Mouse (Mus musculus) heart, postnatal 10 days (tissue): ENCODE measurements around the gene Zc3h7b. TPM values are rescaled to one million over a fixed set of nuclear protein-coding genes. Genes with fewer than 3 reads are reported as not detected.

Source experiments
- DNase-seq, 2 experiments: peaks; one replicate each; pipeline ENCODE4 v3.0.0; 2021
- intact Hi-C: fragments of 180-260 bp; cut with DNase I; formaldehyde crosslinking; loops from one replicate; pipeline ENCODE4 v1.15.1; 2025
- total RNA-seq, 2 experiments: library from RNA; stranded (reverse); gene quantifications; 2 replicates each; pipeline ENCODE4 v1.2.3; 2021

Gene Zc3h7b
- total RNA-seq, 2 experiments from 2014 or later, result 83.1 to 91.3 TPM

DNA sequence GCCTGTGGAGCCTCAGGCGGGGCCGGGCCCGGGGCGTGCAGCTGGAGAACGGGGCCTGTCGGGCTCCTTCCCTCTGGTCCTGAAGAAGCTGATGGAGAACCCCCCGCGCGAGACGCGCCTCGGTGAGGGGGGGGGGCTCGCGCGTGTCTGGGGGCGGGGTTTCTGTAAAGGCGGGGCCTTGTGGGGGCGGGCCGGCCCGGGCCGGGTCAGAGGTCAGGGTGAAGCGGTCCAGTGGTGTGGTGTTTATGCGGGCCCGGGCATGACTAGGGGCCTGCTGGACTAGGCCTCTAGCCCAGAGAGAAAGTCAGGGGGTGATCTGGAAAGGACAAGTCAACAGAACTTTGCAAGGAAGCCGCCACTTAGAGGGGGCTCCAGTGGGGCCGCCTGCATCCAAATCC is 66.7 kb downstream of the Zc3h7b start:
- no peak for DNase-seq
- intact Hi-C loops, result loop anchor here (2.0 to 10.0 kb wide), 2 partner anchors 67 to 183 kb away; partner anchors contain the start of genes Rangap1 and Zc3h7b

DNA sequence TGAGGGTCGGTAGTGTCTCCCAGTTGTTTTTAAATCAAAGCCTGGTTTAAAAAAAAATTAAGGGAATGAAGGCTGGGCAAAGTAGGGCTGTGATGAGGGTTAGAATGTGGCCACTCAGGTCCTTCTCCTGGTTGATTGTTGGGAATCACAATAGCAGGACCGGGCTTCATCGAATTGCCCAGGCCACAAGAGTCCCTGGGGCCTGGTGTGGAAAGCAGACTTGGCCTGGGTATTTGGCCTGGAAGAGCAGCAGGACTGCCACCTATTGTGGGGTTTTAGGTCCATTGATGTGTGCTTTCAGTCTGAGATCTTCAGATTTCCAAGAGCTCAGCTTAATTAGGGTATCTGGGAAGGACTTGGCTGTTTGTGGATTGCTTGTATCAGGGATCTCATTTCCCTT is 67.4 kb downstream of the Zc3h7b start:
- DNase-seq, result no peak
- intact Hi-C loops, result loop anchor here (10.0 kb wide), 1 partner anchor 183 kb away; no protein-coding TSS in a partner anchor

DNA sequence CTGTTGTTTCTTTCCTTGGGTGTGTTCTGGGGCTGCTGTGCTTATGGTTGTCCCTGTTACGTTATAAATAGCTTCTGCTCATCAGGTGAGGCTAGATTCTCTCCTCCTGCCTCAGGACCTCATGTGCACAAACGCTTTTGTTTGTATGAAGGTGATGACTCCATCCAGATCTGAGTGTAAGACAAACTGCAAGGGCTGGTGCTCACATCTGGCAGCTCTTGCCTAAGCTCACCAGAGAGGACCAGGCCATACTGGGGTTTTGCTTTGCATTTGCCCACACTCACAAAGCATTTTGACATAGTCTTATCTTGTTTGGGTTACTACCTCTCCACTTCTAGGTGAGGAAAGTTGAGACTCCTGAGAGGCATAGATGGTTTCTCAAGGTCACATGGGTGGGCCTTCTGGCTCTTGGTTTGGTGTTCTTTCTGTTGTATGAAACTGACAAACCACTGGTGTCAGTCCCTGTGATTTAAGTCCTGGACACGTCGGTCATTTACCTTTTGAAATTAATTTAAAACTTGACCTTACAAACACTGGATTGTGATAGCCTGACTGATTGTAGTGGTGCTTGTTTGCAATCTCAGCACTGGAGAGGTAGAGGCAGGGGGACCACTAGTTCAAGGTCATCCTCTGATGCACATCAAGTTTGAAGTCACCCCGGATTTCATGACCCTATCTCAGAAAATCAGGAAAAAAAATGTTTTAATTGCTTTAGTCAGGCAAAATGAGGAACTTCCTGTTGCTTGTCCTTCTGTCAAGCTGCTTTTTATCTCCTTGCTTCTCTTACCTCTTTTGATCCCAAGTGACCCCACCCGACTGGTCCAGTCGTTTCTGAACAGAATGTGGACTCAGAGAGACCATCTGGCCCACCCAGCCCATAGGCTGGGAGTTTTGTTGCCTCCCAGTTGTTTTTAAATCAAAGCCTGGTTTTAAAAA is 68.1 kb downstream of the Zc3h7b start:
- DNase-seq, result no peak
- intact Hi-C loops, result loop anchor here (10.0 kb wide), 1 partner anchor 182 kb away; no protein-coding TSS in a partner anchor

DNA sequence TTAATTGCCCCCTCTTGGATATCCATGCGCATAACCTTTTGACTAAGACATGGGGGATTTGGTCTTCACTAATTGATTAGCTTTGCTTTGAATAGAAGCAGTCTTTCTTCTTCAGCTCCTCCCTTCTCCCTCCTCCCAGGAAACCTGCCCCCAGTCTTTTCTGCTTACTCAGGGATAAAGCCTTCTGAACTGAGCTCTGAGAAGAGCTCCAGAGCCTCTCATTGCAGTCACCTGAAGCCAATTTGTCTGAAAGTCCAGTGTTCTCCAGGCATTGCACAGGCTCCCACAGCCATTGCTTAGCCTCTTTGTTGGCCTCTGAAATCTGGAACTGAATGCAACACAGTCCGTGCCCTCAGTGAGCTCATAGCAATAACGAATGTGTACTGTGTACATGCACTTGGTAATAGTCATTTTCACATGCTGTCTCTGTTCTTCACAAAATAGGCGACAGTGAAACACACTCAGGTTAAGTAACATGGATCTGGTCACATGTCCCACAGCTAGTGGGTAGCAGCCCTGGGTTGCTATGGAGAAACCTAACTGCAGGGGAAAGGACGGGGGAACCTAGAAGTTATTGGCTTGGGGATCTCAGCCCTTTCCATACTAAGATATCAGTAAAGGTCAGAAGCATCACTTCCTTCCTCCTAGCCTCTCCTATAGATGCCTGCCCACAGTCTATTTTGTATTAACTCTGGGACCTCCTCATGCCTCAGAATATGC is 69.3 kb downstream of the Zc3h7b start:
- DNase-seq, result no peak
- intact Hi-C loops, result loop anchor here (10.0 kb wide), 1 partner anchor 181 kb away; no protein-coding TSS in a partner anchor

DNA sequence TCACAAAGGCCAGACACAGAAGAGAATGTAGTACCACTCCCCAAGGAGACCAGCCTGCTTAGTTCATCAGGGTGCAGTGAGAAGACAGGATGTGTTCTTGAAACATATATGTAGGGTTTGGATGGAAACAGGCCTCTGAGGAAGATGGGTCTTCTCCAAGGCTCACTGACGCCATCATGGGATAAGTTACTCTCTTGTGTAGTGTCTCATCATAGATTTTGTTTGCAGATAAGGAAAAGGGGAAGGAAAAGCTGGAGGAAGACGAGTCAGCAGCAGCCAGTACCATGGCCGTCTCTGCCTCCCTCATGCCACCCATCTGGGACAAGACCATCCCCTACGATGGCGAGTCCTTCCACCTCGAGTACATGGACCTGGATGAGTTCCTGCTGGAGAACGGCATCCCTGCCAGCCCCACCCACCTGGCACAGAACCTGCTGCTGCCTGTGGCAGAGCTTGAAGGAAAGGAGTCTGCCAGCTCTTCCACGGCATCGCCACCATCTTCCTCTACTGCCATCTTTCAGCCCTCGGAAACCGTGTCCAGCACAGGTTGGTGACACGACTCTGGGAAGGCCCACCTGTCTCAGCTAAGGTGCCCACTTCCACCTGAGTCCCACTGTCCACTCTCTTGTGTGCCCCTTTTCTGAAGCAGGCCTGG is 70.0 kb downstream of the Zc3h7b start:
- intact Hi-C loops, result loop anchor here (10.0 kb wide), 1 partner anchor 180 kb away; no protein-coding TSS in a partner anchor

DNA sequence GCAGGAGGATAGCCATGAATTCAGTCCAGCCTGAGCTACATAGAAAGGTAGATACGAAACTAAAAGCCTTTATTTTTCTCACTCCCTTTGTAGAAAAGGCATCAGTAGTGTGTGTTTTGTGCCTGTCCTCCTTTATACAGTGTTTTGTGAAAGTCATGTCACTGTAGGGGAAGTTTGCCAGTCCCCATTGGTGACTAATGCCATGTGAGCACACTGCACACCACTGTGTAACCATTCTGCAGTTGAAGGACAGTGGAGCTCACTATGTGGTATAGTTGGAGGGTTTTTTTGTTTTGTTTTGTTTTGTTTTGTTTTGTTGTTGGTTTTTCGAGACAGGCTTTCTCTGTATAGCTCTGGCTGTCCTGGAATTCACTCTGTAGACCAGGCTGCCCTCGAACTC is 73.5 kb downstream of the Zc3h7b start:
- intact Hi-C loops, result loop anchor here (10.0 kb wide), 1 partner anchor 176 kb away; no protein-coding TSS in a partner anchor
- DNase-seq, result no peak

More for the DNA sequence above, 70.0 kb downstream of the Zc3h7b start:
- no peak for DNase-seq

DNA sequence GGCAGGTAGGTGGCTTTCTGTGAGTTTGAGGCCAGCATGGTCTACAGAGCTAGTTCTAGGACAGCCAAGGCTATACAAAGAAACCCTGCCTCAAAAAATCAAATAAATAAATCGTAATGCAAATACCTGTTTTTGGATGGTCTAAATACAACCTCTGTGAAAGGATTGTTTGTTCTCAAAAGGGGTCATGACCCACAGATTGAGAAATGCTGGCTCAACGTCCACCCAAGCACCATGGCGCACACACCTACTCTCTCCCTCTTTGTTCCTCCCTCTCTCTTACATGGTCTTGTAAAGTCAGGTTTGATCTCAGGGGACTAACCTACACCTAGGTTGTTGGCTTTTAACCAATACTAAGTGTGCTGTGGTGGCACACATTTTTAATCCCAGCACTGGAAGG is 77.8 kb downstream of the Zc3h7b start:
- intact Hi-C loops, result no loop called here

DNA sequence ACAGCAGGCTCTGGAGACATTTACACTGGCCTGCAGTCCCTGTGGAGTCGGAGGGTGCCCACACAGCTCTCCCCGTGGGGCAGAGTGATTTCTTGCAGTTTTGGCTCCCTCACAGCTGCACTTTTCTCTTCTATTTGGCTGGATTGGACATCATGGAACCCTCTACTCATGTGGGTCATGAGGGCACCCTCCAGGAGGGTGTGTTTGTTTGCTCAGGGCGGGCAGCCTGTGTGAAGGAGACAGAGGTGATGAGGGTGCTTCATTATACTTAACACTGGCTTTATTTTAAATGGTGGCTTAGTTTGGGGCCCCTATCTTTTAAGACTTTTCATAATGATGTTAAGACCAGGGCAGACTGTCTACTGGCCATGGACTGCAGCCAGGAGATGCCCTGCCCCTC is 80.0 kb downstream of the Zc3h7b start:
- intact Hi-C loops, result no loop called here
- DNase-seq, result no peak

More for the DNA sequence above, 77.8 kb downstream of the Zc3h7b start:
- no peak for DNase-seq

DNA sequence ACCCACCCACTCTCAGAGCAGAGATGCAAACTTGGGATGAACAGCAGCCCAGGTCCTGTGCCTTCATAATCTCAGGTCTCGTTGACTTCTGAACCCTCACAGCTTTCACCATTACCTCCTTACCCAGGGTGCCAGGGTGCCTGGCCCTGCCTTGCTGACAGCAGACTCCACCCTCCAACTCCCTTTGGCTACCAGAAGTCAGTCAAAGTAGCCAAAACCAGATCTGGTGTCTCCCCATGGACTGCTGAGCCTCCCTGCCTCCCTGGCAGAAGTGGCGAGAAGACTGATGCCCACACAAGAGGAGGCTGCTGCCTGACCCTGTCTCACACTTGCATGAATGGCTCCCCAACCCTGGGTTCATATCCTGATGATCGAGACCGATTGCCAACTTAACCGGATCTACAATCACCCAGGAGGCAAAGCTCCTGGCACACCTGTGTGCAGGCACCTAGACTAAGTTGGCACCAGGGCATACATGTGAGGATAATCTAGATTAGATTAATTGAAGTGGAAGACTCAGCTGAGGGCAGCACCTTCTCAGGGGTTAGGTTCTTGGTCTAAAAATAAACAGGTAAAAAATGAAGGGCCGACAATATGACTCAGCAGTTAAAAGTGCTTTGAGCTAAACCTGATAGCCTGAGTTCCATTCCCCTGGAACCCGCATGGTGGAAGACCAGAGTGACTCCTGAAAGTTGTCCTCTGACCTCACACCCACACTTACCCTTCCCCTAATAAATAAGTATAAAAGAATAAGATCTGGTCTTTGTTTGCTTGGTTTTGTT is 83.8 kb downstream of the Zc3h7b start:
- intact Hi-C loops, result no loop called here
- no peak for DNase-seq

DNA sequence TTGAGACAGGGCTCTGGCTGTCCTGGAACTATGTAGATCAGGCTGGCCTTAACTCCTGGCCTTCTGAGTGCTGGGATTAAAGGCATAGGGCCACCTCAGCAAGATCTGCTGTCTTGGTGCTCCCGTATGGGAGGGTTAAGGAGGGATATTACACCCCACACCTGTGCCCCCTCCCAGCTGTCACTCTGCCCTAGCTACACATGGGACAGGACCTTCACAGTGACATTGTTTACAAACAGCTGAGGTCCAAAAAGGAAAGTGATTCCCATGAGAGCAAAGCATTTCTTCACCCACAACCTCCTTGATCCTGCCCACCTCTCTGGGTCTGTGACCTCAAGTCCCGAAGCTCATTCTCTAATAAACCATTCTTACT is 84.3 kb downstream of the Zc3h7b start:
- DNase-seq, result no peak
- intact Hi-C loops, result no loop called here

DNA sequence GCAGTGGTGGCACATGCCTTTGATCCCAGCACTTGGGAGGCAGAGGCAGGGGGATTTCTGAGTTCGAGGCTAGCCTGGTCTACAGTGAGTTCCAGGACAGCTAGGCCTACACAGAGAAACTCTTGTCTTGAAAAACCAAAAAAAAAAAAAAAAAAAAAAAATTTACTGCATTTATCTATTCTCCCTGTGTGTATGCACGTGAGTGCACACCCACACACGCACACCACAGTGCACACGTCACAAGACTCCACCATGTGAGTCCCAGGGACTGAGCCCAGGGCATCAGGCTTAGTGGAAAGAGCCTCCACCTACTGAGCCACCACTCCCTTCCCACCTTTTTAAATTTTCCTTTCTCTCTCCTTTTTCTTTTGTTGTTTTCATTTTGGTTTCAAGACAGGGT is 85.7 kb downstream of the Zc3h7b start:
- no peak for DNase-seq
- intact Hi-C loops, result loop anchor here (5.0 kb wide), 2 partner anchors 42 to 157 kb away; partner anchors contain the start of genes Aco2, Phf5a and Xrcc6

DNA sequence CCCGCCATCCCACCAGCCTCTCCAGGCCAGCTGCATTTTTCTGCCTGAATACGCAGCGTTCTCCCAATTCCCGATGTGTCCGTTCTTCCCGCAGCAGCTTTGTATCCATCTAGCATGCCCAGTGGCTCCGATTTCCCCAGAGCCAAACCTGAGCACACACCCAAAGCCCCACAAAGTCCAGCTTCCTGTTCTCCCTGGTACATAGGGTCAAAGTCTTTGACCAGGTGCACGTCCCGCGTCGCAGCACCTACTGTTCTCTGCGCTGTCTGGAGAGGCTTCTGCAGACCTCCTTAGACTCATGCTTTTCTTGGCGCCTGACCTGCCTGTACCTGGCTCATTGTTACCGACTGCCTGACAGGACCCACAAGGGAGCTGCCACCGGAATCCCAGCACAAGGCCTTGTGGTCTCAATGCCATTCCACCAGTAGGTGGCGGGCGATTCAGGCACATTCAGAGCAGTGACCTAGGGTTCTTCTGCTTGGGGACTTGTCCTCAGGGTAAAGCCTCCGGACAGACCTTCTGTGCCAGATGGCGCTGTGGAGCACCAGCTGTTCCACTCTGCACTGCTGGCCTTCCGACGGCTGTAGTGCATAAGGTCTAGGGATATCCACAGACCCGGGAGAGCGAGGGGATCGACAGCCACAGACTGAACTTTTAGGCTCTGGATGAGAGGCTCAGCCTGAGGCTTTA is 86.4 kb downstream of the Zc3h7b start:
- intact Hi-C loops, result loop anchor here (1.0 to 5.0 kb wide), 3 partner anchors 41 to 156 kb away; partner anchors contain the start of genes Aco2, Phf5a and Xrcc6
- DNase-seq, result peak; percentile 96

DNA sequence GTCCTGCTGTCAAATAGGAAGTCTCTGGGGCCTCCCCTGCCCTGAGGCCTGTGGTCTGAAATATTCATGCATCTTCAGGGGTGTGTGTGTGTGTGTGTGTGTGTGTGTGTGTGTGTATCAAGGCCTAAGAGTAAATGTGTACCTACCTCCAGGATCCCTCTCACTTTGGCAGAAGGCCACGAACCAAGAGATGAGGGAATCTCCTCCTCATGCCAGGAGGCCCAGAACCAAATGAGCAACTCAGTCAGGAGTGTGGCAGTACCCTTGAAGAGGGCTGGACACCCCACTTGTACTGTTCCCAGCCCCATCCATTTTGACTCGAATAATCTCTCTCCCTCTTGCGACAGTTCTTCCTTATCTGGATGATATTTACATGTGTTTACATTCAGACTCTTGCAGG is 87.4 kb downstream of the Zc3h7b start:
- peak in 1 of 2 experiments; percentile 25 for DNase-seq
- intact Hi-C loops, result loop anchor here (5.0 kb wide), 2 partner anchors 40 to 155 kb away; partner anchors contain the start of genes Aco2, Phf5a and Xrcc6

DNA sequence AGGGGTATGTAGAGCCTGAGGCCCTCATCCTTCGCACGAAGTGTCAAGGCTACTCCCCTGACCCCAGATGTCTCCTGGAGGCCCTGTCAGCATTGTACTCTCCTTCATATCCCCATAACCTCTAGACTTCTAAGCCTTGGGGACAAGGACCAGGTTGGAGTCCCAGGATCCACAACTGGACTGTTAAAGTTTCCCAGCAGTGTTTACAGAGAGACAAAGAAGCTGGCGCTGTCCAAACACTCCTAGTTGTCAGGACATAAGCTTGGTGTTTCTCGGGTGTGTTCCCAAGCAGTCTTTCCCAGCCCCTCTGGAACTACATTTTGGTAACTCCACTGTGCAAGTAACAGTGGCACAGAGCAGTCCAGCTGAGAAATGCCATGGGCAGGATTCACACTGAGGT is 88.6 kb downstream of the Zc3h7b start:
- no peak for DNase-seq
- intact Hi-C loops, result loop anchor here (5.0 kb wide), 2 partner anchors 39 to 154 kb away; partner anchors contain the start of genes Aco2, Phf5a and Xrcc6

DNA sequence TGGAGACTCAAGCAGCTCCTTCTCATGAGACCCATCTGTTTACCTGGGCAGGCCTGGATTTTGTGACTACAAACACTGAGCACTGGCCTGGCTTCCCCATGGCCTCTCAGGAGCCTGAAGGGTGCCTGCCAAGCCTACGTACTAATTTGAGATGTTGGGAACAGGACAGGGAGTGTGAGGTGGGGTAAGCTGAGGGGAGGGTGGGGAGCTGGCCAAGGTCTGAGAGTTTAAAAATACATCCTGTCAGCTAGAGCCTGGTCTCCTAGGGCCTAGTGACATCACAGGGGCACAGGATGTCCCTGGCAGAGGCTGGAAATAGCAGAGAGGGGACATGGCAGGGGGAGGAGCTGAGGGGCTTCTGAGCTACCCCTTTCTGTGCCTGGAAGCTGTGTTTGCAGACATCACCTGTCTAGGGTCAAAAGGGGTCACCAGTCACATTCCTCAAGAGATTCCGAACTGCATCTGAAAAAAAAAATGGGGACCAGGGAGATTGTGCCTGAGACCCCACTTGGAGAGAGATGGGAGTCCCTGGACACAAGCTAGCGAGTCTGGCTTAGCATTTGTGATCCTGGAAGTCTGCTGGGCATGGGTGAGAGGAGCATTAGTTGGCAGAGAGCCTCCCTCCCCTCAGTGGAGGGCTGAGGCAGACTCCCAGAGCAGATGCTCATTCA is 89.4 kb downstream of the Zc3h7b start:
- DNase-seq, result peak; percentile 77 to 88
- intact Hi-C loops, result loop anchor here (5.0 kb wide), 2 partner anchors 38 to 153 kb away; partner anchors contain the start of genes Aco2, Phf5a and Xrcc6

DNA sequence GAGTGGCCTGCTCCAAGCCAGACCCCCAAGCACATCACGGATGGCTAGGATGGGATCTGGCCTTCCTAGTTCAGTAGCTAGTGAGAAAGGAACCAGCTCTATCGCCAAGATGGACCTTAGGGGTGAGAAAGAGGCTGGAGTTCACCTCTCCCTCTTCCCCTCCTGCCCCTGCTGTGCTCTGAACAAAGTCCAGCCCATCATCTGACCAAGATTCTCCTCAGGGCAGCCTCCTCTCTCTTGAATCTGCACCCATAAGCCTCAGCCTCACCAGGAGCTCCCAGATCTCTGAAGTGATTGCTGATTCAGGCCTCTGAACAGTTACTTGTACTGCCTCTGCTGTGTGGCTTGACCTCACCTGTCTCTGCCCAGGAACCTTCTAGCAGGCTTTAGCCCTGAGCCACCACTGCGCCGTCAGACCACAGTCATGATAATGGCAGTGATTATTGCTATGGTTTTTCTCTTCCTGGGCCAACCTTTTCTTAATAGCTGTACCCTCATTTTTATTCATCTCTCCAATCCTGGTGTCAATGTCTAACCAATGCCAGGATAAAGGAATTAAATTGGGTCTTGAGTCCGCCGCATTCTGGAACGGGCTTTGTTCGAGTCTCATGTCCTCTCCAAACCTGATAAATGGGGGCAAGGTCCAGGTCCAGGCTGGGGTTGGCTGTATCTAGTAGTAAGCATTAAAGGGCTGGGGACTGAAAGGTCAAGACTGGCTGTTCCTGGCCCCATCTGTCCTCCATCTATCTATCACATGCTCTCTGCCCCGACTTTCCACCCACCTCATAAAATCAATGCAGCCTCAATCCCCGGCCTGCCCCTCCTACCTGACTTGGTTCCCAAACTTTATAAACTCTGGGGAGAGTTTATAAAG is 90.4 kb downstream of the Zc3h7b start:
- intact Hi-C loops, result no loop called here
- no peak for DNase-seq

DNA sequence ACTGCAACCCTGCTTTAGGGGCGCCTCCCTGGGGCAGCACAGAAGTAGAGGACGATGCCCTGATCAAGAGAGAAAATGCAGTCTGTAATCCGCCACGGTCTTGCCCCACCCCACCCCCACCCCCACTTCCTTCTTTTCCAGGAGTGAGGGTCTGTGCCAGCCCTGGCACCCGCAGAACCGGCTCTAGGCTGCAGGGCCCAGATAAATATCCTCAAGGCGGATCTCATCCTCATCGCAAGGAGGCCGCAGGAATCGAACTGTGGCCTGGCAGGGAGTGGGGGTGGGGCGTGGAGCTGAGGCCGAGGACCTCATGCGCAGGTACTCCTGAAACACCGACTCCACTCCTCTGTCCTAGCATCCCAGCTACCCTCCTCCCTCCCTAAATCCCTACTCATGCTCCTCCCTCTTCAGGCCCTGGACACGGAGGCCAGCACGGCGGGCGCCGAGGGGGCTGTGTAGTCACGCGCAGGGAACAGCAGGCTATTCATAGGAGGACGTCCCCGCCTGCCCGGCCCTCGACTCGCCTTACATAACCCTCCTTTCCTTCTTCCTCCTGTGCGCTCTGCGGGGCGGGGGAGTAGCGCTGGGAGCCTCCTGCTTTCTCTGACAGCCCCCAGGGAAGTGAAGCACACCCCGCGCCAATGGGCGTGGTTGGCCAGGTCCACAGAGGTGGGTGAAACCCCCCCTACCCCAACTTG is 91.4 kb downstream of the Zc3h7b start:
- peak; percentile 94 to 95 for DNase-seq
- intact Hi-C loops, result no loop called here
